14 mouse cellular contexts compared by ENCODE assay signal in genomic region chr15:6577971-6578370, GRCm38 (mm10). TPM values are rescaled to one million over a fixed set of nuclear protein-coding genes. Genes with fewer than 3 reads are reported as not detected.
DNase-seq lines count a peak whose midpoint lies in the region; ATAC-seq and TF ChIP-seq lines count a peak whose summit lies in the region.
"Had no signal": no experiment of that assay in that cellular context is flagged by ENCODE, and none has a peak within 500 bp of the region (broad histone marks: within the 10 kb centered on the region; RNA-seq: fewer than 3 reads in every experiment).

No protein-coding gene starts in this region.

- H3K4me1 ChIP-seq in midbrain, postnatal 0 days (ENCODE audit: insufficient read depth, low read length) = no peaks in the 10 kb centered on the region

- H3K4me3 ChIP-seq in midbrain, postnatal 0 days (ENCODE audit: low read depth, low read length) = no peak overlapping the region
- H3K4me3 ChIP-seq: heart, adult 2 months; limb, embryonic 13.5 days; megakaryocyte, embryonic 14.5 days had no signal

- no peaks in the 10 kb centered on the region for H3K27me3 ChIP-seq in midbrain, postnatal 0 days (ENCODE audit: insufficient read depth, low read length)
- H3K27me3 ChIP-seq: limb, embryonic 13.5 days; megakaryocyte, embryonic 14.5 days had no signal

- peak; percentile 32 for DNase-seq in adrenal gland, postnatal 10 days
- DNase-seq in adrenal gland, adult 18-20 months (ENCODE audit: low spot score in 2 of 2) = no peak
- DNase-seq in spleen, postnatal 36 days (ENCODE audit: low spot score in 2 of 2) = peak; percentile 17 to 29
- no peak for DNase-seq in spleen, postnatal 14 days (ENCODE audit: low spot score in 2 of 2)
- peak; percentile 81 for DNase-seq in induced T-regulatory cell, adult 2 months (ENCODE audit: low read depth)
- DNase-seq in midbrain, postnatal 0 days (ENCODE audit: low spot score) = no peak
- no peak for DNase-seq in kidney, postnatal 36 days
- DNase-seq: cerebellum, adult 18-20 months; heart, adult 2 months; kidney, postnatal 4 days had no signal

- WGBS in midbrain, postnatal 0 days = 70% methylated on average over 9 of the region's 9 CpGs

- no peaks in the 10 kb centered on the region for H3K9me3 ChIP-seq in midbrain, postnatal 0 days (ENCODE audit: low read length)
- H3K9me3 ChIP-seq: limb, embryonic 13.5 days; megakaryocyte, embryonic 14.5 days had no signal

- no peak overlapping the region for H3K27ac ChIP-seq in midbrain, postnatal 0 days (ENCODE audit: low read depth, low read length)
- H3K27ac ChIP-seq: heart, adult 2 months; limb, embryonic 13.5 days had no signal

- H3K9ac ChIP-seq in midbrain, postnatal 0 days (replicated peaks; ENCODE audit: low read length, poor library complexity, severe bottlenecking) = no peak overlapping the region
- H3K9ac ChIP-seq: limb, embryonic 13.5 days had no signal

- H3K36me3 ChIP-seq in midbrain, postnatal 0 days (ENCODE audit: insufficient read depth, low read length) = no peaks in the 10 kb centered on the region
- H3K36me3 ChIP-seq: limb, embryonic 13.5 days had no signal

- ATAC-seq in neutrophil, adult 5-6 weeks (ENCODE audit: extremely low read depth, insufficient number of reproducible peaks, low FRiP score, poor library complexity, severe bottlenecking) = 0 out of 2 replicates have a peak, but pooled peaks have one; percentile 47
- no peak for ATAC-seq in midbrain, postnatal 0 days (ENCODE audit: low FRiP score)

- no peak overlapping the region for H3K4me2 ChIP-seq in midbrain, postnatal 0 days (ENCODE audit: low read depth, low read length, poor library complexity, severe bottlenecking)
- H3K4me2 ChIP-seq: limb, embryonic 13.5 days had no signal

- TF ChIP-seq CTCF in midbrain, postnatal 0 days (IDR thresholded peaks at IDR 0.05) = no peak

RNA-seq across cellular contexts. Expression of gene Fyb, which starts 55.3 kb away (rescaled TPM):
- total RNA-seq in adrenal gland, postnatal 10 days (2021) = 10 to 100 TPM; 34.7 to 43.9 TPM
- 10 to 100 TPM; 43.5 to 45.3 TPM for total RNA-seq in adrenal gland, adult 18-20 months (2021)
- total RNA-seq in neutrophil, adult 5-6 weeks (2017) = 337 and 407 TPM in 2 replicates
- total RNA-seq in midbrain, postnatal 0 days (2014; rRNA removed) = 2.2 TPM in 1 of 2 replicates, not detected in the other
- polyA plus RNA-seq in midbrain, postnatal 0 days (2015; fragmentation: Nextera tagmentation; extraction: Ambion mirVana) = 1.5 and 3.6 TPM in 2 replicates
- total RNA-seq: ES-E14 had no signal

Comparison
In these comparisons a context has a peak if more than half of its experiments do, and no peak if none do; other contexts are left out.
1. DNase-seq: peak in adrenal gland, postnatal 10 days (single experiment), spleen, postnatal 36 days (2 of 2) and induced T-regulatory cell, adult 2 months (single experiment); none in adrenal gland, adult 18-20 months (0 of 2), spleen, postnatal 14 days (0 of 2), midbrain, postnatal 0 days (single experiment) and kidney, postnatal 36 days (0 of 2).
2. RNA of gene Fyb, which starts 55.3 kb away (total RNA-seq): 337 to 407 TPM in neutrophil, adult 5-6 weeks, 43.5 to 45.3 TPM in adrenal gland, adult 18-20 months and 34.7 to 43.9 TPM in adrenal gland, postnatal 10 days; 2.2 TPM in midbrain, postnatal 0 days; every median in the first group is over 10 times any median in the second.